Mouse (Mus musculus) c-Kit-negative CD71-positive TER-119-positive erythroid progenitor cells, embryonic 14.5 days (primary cell): ENCODE data around the gene Atxn2.
"Not testable (repeated sequence)": the region's sequence is repeated elsewhere in the genome, so short reads cannot be mapped to it uniquely, and the experiment has no call there.

Experiments
- DNase-seq: peaks from one replicate; pipeline ENCODE4 v3.0.0-alpha.2; 2013; ENCODE audit warnings: low read depth, low spot score

The Atxn2 gene

DNA sequence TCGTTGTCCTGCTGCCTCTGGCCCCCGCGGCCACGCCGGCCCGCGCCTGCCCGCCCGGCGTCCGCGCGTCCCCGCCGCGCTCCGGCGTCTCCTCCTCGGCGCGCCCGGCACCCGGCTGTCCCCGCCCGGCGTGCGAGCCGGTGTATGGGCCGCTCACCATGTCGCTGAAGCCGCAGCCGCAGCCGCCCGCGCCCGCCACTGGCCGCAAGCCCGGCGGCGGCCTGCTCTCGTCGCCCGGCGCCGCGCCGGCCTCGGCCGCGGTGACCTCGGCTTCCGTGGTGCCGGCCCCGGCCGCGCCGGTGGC, 743 bp downstream of the Atxn2 start:
- no peak for DNase-seq

DNA sequence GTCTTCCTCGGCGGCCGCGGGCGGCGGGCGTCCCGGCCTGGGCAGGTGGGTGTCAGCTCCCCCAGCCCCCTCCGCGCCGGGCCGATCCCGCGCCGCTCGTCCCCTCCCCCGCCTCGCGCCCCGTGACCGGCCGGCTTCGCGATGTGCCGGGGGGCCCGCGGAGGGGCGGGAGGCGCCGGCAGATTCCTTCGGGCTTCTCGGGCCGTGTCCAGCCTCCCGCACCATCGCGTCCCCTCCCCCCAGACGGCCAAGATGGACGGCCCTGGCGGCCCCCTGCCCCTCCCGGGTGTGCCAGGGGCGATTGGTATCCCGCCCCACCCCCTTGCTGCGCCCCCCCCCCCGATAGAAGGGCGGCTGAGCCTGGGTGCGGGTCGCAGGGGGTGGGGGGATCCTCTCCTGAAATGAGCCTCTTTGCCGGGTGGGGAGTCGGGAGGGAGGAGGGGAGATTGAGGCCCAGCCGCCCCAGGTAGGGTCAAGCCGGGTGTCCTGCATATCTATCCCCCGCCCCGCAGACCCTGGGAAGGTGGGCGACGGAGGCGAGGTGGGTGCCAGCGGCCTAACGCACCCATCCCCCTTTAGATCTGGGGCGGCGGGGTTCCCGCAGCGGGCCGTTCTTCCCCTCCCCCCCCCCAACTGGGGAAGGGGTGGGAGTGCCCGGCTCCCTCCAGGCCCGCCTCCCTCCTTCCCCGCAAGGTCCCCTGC, 1.2 kb downstream of the Atxn2 start:
- DNase-seq = no peak

DNA sequence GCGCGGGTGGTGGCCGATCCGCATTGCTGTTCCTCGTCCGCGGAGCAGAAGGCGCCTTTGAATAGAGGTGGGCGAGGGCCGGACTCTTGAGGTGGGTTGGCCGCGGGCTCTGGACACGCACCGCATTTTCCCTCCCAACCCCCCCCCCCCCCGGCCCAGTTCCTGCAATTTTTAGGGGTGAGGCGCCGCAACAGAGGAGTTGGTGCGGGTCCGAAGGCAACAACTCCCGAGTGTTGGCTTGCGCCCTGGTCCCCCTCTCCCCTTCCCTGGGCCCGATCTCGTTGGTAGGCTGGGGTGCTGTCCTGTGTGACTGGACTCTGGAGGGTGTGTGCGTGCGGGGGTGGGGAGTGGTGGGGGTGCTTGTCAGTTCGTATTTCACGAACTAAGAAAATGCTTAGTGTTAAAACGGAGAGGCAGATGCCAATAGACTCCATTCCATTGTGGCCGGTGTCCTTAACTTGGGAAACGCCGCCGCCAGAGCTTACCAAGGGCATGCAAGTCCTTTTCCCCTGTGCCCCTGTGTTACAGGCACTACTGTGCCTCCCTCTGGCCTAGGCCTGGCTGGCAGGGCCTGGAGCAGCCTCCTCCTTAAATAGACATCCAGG, 1.9 kb downstream of the Atxn2 start:
- DNase-seq = no peak

DNA sequence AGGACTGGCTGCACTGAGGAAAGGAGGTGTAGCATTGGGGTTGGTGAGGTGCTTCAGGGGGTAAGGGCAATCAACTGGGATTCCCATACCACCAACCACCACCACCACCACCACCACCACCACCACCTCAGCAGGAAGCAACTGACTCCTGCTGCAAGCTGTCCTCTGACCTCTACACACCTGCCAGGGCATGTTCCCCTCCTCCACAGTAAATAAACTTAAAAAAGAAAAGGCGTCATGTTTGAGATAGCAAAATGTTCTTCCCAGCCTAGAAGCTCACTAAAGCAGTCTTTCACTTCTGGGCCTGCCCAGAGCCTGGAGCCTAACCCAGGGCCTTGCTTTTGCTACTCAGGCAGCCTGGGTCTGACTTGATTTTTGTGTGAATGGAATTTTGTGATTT, 3.2 kb downstream of the Atxn2 start:
- no peak for DNase-seq

DNA sequence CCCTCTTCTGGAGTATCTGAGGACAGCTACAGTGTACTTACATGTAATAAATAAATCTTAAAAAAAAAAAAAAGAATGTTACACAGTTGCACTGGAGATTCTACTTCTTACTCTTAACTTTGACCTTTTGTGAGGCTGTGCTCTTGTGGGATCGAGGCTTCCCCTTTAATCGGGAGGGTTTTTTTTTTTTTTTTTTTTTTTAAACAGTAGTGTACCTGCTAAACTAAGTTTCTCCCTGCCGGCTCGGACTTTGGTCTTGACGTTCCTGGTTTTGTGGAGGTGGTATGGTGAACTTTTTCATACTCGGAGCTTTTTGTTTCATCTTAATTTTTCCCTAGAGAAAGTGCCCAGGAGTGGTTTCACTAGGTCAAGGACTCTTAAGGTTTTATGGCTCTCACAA, 3.8 kb downstream of the Atxn2 start:
- no peak for DNase-seq

DNA sequence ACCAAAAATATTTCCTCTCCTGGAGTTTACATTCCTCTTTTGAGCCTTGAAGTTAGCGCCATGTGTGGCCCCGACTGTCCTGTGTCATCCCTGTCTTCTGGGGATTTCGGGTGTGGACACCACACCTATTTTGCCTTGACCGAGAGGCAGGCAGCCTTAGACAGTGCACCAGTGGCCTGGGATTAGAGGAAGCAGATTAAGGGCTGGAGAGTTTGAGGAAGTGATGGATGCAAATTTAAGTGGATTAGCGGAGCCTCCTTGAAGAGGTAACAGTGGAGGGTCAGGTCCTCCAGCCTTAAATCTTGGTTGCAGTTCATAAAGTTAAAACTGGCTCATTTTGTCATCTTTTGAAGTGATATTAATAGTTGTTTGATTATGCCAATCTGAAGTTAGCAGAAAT, 7.3 kb downstream of the Atxn2 start:
- DNase-seq = no peak

DNA sequence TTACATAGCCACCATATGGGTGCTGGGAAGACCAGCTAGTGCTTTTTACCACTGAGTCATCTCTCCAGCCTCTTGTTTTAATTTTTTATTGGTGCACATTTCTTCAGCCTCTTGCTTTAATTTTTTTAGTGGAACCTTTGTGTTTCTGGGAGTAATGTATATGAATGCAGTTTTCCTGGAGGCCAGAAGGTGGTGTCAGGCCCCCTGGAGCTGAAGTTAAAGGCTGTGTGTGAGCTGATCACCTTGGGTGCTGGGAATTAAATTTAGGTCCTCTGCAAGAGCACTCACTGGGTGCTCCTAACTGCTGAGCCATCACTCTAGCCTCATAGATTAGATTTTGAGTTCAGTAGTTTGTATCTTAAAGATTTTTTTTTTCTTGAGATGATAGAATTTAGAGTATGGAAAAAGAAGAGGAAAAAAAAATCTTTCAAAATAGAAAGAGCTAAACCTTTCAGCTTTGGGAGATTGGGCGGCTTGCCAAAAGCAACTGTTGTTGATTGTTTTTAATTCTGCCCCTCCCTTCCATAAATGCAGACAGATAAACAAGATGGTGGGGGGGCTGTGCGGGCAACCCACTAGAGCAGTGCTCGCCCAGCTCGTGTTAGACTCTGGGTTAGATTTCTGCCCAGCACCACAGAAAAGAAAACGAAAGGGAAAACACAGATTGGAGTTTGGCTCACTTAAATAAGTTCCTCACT, 9.9 kb downstream of the Atxn2 start:
- DNase-seq = no peak

DNA sequence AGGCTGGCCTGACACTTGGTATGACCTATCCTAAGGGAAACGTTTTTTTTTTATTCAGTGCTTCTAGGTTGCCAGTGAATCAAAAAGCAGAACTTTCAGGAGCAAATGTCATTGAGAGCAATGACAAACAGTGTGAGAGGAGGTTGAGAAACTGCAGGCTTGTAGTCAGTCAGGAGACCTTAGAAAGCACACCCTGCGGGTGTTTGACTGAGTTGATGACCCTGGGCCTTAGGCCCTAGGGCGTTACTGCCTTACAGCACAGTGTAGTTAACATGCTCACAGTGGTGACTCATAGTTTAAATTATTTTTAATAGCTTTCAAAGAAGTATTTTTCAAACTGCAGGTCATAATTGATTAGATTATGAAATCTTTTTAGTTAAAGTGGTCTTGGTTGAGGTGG, 10.7 kb downstream of the Atxn2 start:
- DNase-seq = no peak

DNA sequence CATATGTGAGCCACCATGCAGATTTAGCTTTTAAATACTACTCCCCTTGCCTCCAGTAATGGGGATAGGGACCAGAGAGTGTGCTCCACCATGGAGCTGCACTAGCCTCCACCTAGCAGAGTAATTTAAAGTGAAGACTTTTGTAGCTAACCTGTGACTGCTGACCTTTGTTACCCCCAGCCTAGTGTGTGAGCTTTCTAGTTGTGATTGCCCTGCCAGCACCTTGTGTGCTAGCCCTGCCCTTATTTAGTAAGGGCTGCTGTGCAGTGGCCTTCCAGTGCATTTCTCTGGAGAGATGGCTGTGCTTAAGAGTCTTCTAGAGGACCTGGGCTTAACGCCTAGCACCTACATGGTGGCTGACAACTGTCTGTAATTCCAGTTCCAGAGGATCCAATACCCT, 13.5 kb downstream of the Atxn2 start:
- no peak for DNase-seq

DNA sequence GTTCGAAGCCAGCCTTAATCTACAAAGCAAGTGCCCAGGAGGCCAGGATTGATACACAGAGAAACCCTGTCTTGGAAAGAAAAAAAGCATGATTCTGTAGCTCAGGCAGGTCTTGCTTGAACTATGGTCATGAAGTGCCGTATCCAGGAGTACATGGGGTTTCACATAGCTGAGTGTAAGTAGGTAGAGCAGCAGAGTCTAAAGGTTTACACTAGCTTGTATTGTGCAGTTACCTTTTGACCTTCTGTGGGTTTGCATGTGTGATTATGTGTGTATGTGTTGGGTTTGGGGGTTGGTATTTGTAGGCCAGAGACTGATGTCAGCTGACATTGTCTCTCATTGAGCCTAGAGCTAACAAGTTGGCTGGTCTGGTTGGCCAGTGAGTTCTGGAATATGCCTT, 18.9 kb downstream of the Atxn2 start:
- DNase-seq = no peak

DNA sequence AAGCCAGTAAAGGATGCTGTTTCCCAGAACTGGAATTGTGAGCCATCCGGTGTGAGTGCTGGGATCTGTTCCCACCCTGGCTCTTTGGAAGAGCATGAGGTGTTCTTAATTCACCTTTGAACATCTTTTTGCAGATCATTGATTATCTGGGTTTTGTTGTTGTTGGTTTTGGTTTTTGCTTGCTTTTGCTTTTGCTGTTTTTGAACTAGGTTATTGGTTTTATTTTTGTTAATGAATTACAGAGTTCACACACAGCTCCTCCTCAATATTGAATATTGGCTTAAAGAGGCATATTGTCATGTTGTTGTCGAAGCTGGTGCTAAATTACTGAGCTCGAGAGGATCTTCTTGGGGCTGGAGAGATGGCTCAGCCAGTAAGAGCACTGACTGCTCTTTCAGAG, 25.5 kb downstream of the Atxn2 start:
- no peak for DNase-seq

DNA sequence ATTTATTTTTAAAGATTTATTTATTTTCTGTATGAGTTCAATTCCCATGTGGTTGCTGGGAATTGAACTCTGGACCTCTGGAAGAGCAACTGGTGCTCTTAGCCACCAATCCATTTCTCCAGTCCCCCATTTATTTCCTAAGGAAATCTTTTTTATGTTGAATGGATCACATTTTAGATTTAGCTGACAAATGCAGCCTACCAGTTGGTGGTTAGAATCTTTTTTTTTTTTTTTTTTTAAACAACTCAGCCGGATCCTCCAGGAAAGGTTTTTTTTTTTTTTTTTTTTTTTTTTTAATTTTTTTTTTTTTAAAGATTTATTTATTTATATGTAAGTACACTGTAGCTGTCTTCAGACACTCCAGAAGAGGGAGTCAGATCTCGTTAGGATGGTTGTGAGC, 27.0 kb downstream of the Atxn2 start:
- DNase-seq = not testable (repeated sequence)

DNA sequence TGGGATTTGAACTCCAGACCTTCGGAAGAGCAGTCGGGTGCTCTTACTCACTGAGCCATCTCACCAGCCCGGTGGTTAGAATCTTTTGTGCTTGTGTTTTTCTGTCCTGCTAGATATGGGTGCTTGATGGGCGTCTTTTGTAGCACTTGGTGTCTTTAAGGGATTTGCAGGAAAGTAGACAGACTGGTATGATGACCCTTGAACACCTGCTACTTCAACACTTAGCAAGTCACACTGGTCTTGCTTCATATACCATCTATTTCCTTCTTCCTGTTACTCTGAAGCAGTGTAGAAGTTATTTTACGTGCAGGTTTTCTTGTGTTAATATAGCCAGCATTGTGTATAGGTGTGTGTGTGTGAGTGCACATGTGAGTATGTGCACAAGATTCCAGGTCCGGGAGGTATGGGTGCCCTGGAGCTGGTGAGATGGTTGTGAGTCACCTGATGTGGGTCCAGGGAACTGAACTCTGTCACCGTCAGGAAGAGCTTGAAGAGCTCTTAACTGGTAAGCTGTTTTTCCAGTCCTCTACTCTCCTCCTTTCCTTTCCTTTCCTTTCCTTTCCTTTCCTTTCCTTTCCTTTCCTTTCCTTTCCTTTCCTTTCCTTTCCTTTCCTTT, 27.5 kb downstream of the Atxn2 start:
- DNase-seq = no peak

DNA sequence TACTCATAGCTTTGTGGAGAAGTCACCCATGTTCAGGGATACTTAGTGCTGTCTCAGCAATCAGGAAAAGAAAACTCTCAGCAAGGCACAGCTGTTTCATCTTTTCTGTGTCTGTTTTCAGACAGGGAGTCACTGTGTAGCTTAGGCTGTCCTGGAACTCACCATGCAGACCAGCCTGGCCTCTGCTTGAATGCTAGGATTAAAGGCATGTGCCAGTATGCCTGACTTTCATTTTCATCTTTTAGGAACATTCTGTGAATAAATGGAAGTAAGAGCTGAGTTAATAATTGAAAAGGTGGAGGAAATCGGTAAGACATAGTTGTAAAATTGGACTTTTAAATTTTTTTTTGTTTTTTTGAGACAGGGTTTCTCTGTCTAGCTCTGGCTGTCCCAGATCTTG, 29.4 kb downstream of the Atxn2 start:
- no peak for DNase-seq

DNA sequence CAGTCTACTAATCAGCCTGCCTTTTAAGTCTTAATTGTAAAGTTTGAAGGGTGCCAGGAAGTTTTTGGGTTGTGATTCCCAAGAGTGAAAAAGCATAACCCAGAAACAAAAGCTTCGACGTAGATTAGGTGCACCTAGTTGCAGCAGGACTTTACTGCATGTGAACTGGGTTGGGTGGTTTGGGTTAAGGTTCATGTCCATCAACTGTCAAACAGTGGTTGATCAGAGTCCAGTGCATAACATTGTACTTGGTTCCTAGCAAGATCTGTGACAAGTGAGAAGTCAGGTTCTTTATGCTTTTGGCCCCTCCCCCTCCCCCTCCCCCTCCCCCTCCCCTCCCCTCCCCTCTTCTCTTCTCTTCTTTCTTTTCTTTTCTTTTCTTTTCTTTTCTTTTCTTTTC, 31.8 kb downstream of the Atxn2 start:
- no peak for DNase-seq

DNA sequence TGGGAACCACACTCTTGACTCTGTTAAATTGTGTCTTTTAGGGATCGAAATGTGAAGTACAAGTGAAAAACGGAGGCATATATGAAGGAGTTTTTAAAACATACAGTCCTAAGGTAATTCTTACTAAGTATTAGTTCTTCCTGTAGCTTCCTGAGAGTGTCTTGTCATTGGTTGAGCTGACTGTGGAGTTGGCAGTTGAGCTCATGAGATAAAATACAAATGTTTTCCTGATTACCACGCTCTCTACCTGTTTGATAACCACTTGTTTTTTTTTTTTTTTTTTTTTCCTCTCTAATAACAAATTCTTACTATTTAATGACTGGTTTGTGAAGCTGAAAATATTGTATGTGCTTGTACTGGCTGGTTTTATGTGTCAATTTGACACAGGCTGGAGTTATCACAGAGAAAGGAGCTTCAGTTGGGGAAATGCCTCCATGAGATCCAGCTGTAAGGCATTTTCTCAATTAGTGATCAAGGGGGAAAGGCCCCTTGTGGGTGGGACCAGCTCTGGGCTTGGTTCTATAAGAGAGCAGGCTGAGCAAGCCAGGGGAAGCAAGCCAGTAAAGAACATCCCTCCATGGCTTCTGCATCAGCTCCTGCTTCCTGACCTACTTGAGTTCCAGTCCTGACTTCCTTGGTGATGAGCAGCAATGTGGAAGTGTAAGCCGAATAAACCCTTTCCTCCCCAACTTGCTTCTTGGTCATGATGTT, 36.9 kb downstream of the Atxn2 start:
- DNase-seq = not testable (repeated sequence)

DNA sequence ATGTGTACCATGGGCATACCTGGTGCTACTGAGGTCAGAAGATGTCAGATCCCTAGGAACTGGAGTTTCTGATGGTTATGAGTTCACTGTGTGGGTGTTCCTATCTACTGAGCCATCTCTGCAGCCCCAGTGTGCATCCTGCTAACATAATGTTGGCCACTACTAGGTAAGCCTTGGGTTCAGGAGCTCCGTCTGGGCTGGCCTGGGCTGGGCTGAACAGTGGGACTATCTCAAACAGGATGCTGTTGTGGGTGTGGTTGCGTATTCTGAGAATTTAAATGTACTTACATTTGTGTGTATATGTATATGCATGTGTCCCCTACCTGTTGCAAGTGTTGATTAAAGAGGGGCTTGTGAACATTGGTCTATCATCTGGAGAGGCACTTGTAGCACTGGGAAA, 38.5 kb downstream of the Atxn2 start:
- DNase-seq = no peak

DNA sequence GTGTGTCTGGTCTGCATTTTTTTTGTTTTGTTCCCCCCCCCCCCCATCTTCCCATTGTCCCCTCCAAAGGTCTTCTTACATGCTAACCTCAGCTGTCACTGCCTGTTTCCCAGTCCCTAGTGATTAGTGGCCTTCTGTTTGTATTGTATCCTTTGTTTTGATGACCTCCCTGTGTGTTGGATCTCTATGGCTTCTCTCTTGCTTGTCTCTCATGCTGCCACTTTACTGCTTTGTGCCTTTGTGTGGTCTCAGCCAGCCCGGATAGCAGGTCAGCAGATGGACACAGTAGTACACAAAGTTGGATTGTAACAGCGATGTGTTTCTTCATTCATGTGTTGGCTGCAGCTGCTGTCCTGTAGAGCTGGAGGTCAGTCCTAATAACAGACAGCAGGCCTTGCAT, 46.8 kb downstream of the Atxn2 start:
- no peak for DNase-seq

DNA sequence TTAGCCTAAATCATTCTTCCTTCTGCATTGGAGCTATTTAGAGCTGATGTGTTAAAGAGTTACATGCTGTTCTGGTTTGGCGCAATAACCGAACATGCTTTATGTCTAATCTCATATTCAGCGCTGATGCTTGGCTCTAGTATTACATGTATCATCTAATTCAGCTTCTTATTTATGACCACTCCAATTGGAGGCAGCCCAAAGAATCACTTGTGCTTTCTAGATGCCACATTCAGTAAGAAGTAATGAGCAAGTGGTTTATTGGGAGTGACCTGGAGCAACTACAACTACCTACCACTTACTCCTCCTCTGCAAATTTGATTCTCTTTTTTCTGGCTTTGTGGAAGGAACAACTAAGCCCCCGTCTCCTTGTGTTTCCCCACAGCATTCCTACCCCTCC, 47.2 kb downstream of the Atxn2 start:
- no peak for DNase-seq

DNA sequence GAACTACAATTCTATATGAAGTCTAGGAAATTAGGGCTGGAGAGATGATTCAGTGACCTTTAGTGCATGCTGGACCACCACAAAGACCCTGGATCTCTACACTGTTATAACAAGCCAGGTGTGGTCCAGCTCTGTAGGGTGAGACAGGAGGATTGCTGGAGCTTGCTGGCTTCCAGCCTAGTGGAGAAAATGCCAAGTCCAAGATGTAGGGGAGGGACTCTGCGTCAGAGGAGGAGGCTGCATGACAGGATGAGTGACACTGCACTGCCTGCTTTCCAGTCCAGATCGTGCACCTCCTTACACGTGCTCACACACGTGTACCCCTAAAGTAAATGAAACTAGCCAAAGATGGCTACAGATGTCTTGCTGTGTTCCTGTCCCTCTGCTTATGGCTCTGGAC, 48.8 kb downstream of the Atxn2 start:
- no peak for DNase-seq

DNA sequence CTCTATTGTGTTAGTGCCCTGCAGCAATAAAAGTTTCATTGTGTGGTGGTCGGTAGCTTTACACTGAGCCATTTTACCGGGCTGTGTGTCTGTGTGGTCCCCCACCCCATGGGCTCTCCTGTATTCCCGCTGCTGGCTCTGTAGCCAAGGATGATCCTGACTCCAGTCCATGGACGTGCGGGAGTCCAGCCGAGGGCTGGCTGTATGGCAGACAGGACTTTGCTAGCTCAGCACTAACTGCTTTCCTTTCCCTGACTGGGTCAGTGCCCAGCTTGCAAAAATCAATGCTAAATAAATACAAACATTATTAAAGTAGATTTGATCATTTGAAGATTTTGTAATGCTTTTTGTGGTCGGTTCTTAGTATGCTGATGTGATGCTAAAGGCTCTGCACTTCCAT, 50.3 kb downstream of the Atxn2 start:
- no peak for DNase-seq

DNA sequence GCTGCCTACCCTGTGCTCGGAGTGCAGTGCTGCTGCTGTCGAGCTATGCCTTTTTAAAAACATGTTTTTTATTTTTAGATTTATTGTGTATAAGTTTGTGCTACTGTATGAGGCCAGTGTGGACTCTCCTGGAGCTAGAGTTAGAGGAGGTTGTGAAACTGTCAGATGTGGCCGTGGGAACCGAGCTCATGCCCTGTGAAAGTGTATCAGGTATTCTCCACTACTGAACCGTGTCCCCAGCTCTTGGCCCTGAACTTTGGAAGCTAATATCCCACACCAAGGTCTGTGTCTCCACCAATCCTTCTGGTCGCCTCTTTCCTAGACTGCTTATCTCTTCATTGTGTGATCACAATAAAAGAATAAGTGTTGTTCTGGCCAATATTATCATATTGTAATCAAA, 51.8 kb downstream of the Atxn2 start:
- no peak for DNase-seq
